Mouse (Mus musculus) cerebellum, adult 2 months (tissue): Measurements from ENCODE around the gene Gabarapl1.

Source experiments
- CTCF ChIP-seq: fragments of 200-500 bp; IDR thresholded peaks from 2 replicates; pipeline ENCODE4 v1.5.1; 2011; ENCODE audit warnings: low read depth, mild to moderate bottlenecking, control low read depth, low read length, moderate library complexity, borderline replicate concordance; ENCODE audit not compliant: insufficient read depth
- POLR2A ChIP-seq: fragments of 200-500 bp; IDR thresholded peaks from 2 replicates; pipeline ENCODE4 v1.6.1; 2011; ENCODE audit warnings: low read length, control low read depth, borderline replicate concordance; ENCODE audit not compliant: insufficient read depth

- TF ChIP-seq CTCF (no peak), POLR2A (no peak)
Measured at GRCm38 (mm10) chr6:129512868-129513267, 20.1 kb upstream of the Gabarapl1 start.
